Mouse (Mus musculus) layer of hippocampus, postnatal 25 days (tissue): ENCODE measurements at regions not wholly inside any gene's neighbourhood (a gene's known extent, or its start where the extent isn't known, plus 50 kb on each side); places are given as distances from the start of the nearest gene placed in this dataset.
A peak's percentile ranks its signal among the peaks of the same experiment; 100 is the strongest.

ENCODE experiments used
- DNase-seq, 2 experiments: peaks; one replicate each; pipeline ENCODE4 v3.0.0; 2022; ENCODE audit warnings: mixed read lengths in 2 of 2, low spot score in 1 of 2; ENCODE audit errors: extremely low spot score in 1 of 2

GRCm38 (mm10) chr8:12127801-12128490, 150.7 kb upstream of the A230072I06Rik start:
- no peak for DNase-seq

DNA sequence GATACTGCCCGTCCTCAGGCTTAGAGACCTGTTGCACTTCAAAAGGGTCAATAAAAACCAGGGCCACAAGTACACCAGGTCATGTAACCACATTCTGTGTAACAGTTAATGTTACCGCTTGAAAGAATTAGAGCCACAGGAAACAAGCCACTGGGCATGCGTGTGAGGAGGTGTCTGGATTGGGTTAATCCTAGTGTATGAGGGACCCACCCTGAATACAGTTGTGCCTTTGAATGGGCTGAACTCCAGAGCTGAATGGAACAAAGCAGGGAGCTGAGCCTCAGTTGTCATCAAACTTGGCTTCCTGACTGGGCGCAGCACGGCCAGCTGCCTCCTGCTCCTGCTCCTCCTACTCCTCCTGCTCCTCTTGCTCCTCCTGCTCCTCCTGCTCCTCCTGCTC, 148.0 kb upstream of the A230072I06Rik start:
- no peak for DNase-seq

DNA sequence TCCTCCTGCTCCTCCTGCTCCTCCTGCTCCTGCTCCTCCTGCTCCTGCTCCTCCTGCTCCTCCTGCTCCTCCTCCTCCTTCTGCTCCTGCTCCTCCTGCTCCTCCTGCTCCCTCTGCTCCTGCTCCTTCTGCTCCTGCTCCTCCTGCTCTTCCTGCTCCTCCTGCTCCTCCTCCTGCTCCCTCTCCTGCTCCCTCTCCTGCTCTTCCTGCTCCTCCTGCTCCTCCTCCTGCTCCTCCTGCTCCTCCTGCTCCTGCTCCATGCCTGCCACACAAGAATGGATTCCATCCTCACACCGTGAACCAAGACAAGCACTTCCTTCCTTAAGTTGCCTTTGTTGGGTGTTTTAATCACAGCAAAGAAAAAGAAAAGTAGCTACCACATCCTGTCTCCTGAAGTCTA, 144.4 kb upstream of the A230072I06Rik start:
- no peak for DNase-seq

GRCm38 (mm10) chr8:12135392-12136177, 143.0 kb upstream of the A230072I06Rik start:
- DNase-seq: no peak

DNA sequence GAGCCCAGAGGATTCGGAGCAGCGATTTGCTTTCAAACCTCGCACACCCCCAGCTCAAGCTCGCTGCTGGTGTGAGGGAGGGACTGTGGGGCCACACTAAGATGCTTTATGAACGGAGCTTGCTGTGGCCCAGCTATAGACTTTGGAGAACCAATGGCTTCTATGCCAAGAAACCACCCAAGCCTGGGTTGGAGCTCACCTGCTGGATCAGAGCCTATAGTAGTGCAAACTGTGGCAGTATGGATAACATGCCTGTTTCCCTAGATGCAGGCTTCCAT, 142.5 kb upstream of the A230072I06Rik start:
- no peak for DNase-seq

GRCm38 (mm10) chr8:12137496-12137895, 141.1 kb upstream of the A230072I06Rik start:
- DNase-seq: no peak

DNA sequence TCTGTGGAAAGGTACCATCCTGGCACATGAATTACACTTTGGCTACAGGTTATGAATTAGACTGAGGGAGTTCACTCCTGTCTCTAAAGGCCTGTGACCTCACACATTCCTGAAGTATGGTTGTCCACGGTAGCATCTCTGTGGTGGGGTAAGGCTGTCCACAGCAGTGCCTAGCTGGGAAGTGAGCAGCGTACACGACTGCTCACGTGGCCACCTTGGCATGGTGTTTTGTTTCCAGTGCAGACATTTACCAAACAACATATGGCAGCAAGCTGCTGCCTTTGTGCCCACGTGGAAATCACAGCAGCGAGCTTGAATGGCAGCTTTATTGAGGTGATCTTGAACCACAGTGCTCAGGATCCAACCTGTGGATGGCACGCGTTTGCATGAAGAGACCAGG, 140.7 kb upstream of the A230072I06Rik start:
- no peak for DNase-seq

DNA sequence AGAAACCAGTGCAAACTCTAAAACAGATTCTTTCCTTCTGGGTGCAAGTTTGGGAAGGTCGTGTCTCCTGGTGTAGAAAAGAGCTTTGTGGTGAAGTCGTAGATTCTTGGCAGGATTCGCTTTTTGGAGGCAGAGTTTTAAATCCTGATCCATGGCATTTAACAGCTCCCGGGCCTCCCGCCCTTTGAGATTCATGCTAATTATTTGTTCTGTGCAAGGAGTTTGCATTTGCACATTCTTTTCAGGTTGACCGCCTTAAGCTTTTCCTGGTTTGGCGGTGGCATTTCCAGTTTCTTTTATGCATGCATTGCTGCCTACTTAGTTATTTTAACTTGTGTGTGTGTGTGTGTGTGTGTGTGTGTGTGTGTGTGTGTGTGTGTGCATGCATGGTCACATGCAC, 126.9 kb upstream of the A230072I06Rik start:
- no peak for DNase-seq

- no peak for DNase-seq
Observed at GRCm38 (mm10) chr8:12152825-12153224, 125.8 kb upstream of the A230072I06Rik start.

GRCm38 (mm10) chr8:12156893-12157292, 121.7 kb upstream of the A230072I06Rik start:
- no peak for DNase-seq

DNA sequence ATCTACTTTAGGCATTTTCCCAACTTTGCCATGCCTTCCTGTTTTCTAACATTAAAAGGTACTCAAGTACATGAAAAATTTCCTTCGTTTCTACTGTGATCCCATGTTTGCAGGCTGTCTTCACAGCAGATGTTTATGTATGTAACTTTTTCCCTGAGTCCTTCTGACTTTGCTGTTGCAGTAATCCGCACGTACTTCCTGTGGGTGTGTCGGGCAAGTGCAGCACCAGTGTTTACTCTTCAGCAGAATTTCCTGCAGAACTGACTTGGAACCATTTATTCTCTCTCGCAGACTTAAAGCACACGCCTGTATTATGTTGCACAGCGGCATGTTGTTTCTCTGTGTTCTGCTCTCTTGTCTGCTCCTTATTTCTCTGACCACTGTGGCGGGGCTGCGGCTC, 120.4 kb upstream of the A230072I06Rik start:
- DNase-seq: no peak

DNA sequence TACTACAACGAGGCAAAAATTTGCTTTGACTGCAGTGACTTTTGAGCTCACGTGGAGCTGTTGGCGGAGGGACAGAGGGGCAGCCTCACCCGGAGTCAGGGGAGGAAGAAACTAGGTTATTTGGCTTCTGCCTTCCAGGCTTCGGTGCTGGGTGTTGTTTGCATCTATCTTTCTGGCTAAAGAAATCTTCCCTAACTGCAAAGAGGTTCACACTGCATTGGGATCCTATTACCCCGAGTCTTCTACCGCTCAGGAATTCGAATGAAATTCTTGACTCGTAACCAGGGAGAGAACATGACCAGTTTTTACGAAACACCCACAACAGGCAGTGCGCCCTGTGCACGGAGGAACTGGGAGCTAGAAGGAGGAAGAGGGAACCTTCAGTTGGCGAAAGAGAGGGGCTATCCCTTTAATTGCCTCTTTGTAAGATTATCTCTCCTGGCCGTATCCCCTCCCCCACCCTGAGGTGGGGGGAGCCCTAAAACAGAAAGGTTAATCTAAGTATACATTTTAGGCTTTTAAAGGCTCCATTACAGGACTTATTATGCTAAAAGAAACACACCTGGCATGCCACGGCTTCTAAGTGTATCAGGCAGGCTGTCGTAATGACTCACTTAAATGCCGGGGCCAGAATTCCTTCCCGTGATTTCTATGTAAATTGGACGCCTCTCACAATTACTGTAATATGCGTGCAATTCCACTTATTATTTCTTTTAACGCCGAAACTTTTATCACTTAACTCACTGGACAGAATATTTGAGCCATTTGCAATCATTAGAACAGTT, 115.5 kb upstream of the A230072I06Rik start:
- DNase-seq: no peak

DNA sequence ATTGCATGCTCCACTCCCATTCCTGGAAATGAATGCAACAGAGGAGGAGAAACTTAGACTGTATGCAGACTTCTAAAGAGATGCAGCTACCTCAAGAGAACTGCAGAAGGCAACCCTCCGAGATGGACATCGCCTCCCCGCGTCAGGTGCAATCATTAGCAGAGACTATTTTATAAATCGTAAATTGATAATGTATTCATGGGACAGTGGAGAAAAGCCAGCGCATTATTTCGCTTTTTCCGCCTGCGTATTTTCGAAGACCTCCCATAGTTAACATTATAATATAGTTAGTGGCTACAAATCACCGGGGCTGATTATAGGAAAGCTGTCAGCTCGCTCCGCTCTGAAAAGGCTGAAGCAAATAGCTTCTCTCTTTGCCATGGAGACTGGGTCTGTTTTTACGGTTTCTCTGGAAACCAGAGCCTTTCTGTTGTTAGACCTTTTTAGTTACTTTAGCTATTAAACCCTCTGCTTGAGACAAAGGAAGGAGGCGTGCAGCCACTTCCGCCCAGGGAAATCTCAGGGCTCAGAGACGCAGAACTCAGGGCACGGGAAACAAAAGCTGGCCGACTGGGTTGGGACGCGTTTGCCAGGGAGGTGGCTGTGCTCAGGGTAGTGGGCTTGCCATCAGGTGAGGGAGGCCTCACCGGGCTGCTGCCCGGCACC, 113.0 kb upstream of the A230072I06Rik start:
- peak in 1 of 2 experiments; percentile 16 for DNase-seq

DNA sequence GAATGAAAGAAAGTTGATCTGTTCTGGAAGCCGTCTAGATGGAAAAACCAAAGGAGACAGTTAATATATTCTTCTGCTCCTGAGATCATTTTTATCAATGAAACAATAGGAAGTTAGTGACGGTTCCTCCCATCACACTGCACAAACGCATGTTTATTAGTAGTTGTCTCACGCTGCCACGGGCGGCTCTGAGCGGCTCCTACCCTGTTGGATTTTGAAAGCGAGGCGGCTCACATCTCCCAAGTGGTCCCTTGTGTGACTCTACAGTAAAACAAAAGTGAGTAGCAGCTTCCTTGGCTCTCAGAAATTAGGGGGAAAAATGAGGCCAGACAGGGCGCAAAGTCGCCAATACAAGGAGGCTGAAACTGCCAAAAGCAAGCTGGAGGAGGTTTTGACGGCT, 106.8 kb upstream of the A230072I06Rik start:
- DNase-seq: no peak

- no peak for DNase-seq
Observed at GRCm38 (mm10) chr8:12175496-12175895, 103.1 kb upstream of the A230072I06Rik start.

DNA sequence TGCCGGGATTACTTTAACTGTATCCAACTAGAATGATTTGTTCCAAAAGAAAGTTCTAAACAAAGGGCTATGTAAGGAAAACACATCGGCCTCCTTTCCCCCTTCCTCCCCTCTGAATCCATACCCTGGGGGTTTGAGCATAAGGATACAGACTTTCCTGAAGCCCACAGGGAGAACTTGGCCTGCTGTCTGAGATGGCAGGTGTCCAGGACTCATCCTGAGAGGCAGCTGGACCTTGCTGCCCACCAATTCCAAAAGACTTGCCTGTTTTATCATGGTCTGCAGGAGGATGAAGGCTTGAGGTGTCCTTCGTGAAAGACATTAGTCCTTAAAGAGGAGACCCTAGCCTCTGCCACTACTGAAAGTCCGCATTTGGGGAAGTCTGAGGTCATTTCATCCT, 94.0 kb upstream of the A230072I06Rik start:
- no peak for DNase-seq

DNA sequence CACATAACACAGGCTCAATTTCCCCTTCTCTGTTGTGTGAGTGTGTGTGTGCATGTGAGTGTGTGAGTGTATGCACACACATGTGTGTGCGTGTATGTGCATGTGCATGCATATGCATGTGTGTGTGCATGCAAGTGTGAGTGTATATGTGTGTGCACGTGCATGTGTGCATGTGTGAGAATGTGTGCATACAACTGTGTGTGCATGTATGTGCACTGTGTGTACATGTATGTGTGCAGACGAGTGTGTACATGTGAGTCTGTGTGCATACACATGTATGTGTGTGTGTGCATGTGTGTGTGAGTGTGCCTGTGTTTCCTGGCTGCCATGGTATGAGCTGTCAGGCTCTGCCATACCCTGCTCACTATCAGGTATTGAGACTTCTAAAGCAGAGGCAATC, 91.3 kb upstream of the A230072I06Rik start:
- DNase-seq: no peak

GRCm38 (mm10) chr8:12188451-12188850, 90.2 kb upstream of the A230072I06Rik start:
- DNase-seq: no peak

DNA sequence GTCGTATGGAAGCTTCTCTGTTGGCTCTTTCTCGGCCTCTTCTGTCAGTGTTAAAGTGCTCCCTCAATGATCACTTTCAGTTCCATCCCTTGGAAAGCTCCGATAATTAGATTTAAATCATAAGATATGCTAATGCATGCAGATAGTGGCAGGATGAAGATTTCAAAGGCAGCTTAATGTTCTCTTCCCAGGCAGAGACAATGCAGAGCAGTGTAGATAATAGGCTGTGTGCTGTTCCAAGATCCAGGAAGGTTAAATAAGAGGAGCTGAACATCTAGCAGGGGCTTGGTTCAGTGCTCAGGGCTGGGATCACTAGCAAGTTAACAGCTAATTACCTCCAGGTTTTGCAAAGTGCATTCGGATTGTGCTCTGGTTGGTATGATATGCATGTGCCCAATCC, 89.7 kb upstream of the A230072I06Rik start:
- DNase-seq: no peak

DNA sequence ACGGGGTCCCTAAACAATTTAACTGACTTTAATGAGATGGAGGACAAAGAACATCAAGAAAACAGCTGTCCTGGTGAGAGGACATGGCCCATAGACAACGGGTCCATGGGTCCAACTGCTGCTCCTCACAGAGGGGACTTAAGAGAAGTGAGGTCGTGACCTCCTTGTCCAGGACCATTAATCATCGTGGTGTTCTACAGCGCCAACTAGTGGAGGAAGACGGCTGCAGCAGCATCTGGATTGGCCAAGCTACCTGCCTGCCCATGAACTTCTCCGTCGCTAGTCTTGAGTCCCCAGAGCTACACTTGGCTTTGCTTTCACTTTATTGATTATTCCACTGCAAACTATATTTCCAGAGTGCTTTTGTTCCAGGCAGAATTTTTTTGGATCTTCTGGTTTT, 86.6 kb upstream of the A230072I06Rik start:
- no peak for DNase-seq

GRCm38 (mm10) chr8:12205909-12206308, 72.7 kb upstream of the A230072I06Rik start:
- DNase-seq: no peak
